Mouse (Mus musculus) hindbrain, postnatal 0 days (tissue): Measurements from ENCODE around the gene Ftl1. TPM values are rescaled to one million over a fixed set of nuclear protein-coding genes. Genes with fewer than 3 reads are reported as not detected.
"Not testable (repeated sequence)": the region's sequence is repeated elsewhere in the genome, so short reads cannot be mapped to it uniquely, and the experiment has no call there.

ENCODE experiments used
- ATAC-seq: fragments of 200-750 bp; cut with Nextera tagmentation; 2 replicates; pipeline ENCODE4 v1.8.0; 2017; ENCODE audit warnings: mild to moderate bottlenecking, moderate TSS enrichment, moderate library complexity
- DNase-seq: peaks from one replicate; pipeline ENCODE4 v3.0.0-alpha.2; 2015; ENCODE audit warnings: low spot score
- H3K27ac ChIP-seq: fragments of 300-500 bp; sonication (generic); 2 replicates; pipeline ENCODE4 v1.5.1; 2014; ENCODE audit warnings: mild to moderate bottlenecking
- H3K27me3 ChIP-seq: fragments of 300-500 bp; sonication (generic); 2 replicates; pipeline ENCODE4 v1.6.1; 2014; ENCODE audit warnings: low read length, mixed read lengths; ENCODE audit not compliant: insufficient read depth
- H3K36me3 ChIP-seq: fragments of 300-500 bp; sonication (generic); 2 replicates; pipeline ENCODE4 v1.6.1; 2014; ENCODE audit warnings: low read length, mixed read lengths; ENCODE audit not compliant: insufficient read depth
- H3K4me1 ChIP-seq: fragments of 300-500 bp; sonication (generic); 2 replicates; pipeline ENCODE4 v1.6.1; 2014; ENCODE audit warnings: antibody characterized with exemption, low read length, mixed read lengths; ENCODE audit not compliant: insufficient read depth
- H3K4me2 ChIP-seq: fragments of 300-500 bp; sonication (generic); 2 replicates; pipeline ENCODE4 v1.6.1; 2014; ENCODE audit warnings: low read depth, mild to moderate bottlenecking, low read length, moderate library complexity, mixed read lengths
- H3K4me3 ChIP-seq: fragments of 300-500 bp; sonication (generic); 2 replicates; pipeline ENCODE4 v1.5.1; 2014; ENCODE audit warnings: low read length
- H3K9ac ChIP-seq: fragments of 300-500 bp; sonication (generic); replicated peaks from 2 replicates; pipeline ENCODE4 v1.6.1; 2014; ENCODE audit warnings: mild to moderate bottlenecking, low read length, moderate library complexity, mixed read lengths
- H3K9me3 ChIP-seq: fragments of 300-500 bp; sonication (generic); 2 replicates; pipeline ENCODE4 v1.6.1; 2016; ENCODE audit warnings: low read length, mixed read lengths
- CTCF ChIP-seq: IDR thresholded peaks from 2 replicates; pipeline ENCODE4 v1.5.1; 2016; ENCODE audit warnings: antibody characterized with exemption, control low read depth, low read depth
- WGBS: fragments of 180-500 bp; shearing (Covaris S2); extraction: QIAGEN DNeasy Blood & Tissue Kit; methylation state at CpG from one replicate; pipeline ENCODE4 v1.1.7; 2014; 5-methylcytosine and 5-hydroxymethylcytosine counted together
- polyA plus RNA-seq: library from polyadenylated mRNA; unstranded; fragments of >200 nt; fragmentation: Nextera tagmentation; extraction: Ambion mirVana; gene quantifications from 2 replicates; pipeline ENCODE4 v1.2.1, GENCODE M21; 2015
- total RNA-seq: library from RNA; depleted of rRNA; stranded (reverse); fragments of >200 nt; gene quantifications from 2 replicates; pipeline ENCODE4 v1.2.3, GENCODE M21; 2014; rRNA removed

The Ftl1 gene
- total RNA-seq (2,068 and 2,255 TPM in 2 replicates), polyA plus RNA-seq (4,654 and 4,668 TPM in 2 replicates)

DNA sequence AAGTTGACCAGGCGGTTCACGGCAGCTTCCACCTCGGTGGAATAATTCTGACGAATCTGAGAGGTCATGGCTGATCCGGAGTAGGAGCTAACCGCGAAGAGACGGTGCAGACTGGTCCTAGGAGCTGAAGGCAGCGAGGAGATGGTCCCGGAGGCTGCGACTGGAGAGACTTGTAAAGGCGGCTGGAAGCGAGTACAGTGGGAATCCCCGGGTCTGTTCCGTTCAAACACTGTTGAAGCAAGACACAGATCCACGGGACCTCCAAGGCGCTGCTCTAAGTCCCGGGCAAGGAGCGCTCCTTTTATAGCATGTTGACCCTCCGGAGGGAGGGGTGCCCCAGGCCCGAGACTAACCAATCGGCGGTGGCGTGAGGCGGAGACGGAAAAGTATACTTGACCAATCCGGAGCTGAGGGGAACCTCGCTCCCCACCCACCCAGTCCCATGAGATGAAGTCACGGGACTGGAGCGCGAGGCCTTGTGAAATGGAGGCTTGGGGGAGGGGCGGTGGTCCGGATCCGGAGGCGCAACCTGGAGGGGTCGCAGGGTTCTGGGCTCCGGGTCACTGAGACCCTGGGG lies at the start of gene Ftl1:
Ftl1 (minus strand) TSS at position 321 of the 577 bp plus-strand sequence.
- H3K4me3 ChIP-seq, result peak within 1 kb of the TSS; percentile 50
- peak within 1 kb of the TSS; percentile 94 for H3K27ac ChIP-seq
- ATAC-seq, result peak; percentile 96
- peak within 1 kb of the TSS; percentile 67 for H3K9ac ChIP-seq
- DNase-seq, result peak; percentile 99
- not testable (repeated sequence) for H3K9me3 ChIP-seq, H3K27me3 ChIP-seq
- WGBS, result 1% methylated on average over 29 of the region's 37 CpGs
- H3K4me2 ChIP-seq, result peak within 1 kb of the TSS; percentile 62
- H3K4me1 ChIP-seq, result peaks cover 18% of the 10 kb centered on the region
- peaks cover 23% of the 10 kb centered on the region for H3K36me3 ChIP-seq

DNA sequence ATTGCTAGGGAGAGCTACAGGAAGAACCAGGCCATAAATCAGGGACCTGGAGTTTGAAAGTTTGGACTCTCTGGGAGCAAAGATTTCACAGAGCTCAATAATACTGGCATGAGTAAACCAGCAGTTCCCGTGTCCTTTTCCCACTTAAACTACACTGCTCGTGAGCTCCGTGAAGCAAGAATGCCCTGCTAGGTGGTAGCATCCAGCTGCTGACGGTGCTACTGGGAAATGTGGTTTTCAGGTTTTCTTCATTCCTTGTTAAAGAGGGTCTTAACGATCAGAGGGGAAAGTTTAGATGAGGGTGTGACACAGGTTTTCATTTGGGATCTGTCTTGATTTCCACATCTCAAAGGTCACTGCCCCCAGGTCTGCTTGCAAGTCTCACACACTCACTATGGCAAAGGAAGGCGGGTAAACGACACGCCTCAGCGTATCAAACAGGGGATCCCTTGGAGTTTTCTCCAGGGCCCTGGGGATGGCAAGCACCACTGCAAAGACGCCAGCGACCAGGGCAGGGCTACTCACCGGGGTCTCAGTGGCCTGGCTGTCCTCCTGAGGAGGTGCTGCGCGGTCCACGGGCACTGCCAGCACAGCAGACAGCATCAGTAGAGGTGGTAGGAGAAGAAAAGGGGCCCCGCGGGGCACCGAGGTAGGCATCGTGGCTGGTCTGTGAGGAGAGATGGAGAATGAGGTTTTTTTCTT lies 49.6 kb upstream of the Ftl1 start:
- 34% methylated on average over 19 of the region's 19 CpGs for WGBS
- H3K4me3 ChIP-seq, result peak overlapping the region; percentile 81

DNA sequence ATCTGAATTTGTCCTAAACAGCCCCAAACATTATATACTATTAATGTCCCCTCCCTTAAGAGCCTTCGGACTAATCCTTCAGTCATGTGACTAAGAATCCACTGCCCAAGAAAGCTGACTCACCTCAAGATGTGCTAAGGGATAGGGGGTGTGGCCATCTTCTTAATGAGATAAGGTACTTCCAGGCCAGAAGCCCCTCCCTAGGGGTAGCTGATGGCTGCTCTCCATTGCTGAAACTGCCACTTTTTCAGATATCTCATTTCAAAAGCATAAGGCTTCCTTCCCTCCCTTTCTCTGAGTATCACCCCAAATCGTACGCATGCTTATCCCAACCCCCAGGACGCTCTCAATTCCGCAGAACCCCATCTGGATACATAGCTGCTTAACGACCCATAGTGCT lies 48.9 kb upstream of the Ftl1 start:
- H3K36me3 ChIP-seq, result peaks cover 3% of the 10 kb centered on the region; the same call in 1 of the 2 replicates
- H3K9ac ChIP-seq, result peak overlapping the region; percentile 87
- H3K4me1 ChIP-seq, result peaks cover 12% of the 10 kb centered on the region; the same call in 1 of the 2 replicates
- 81% methylated on average over 6 of the region's 6 CpGs for WGBS
- ATAC-seq, result no peak
- no peak for DNase-seq
- H3K9me3 ChIP-seq, result no peaks in the 10 kb centered on the region
- TF ChIP-seq CTCF, result no peak
- H3K4me3 ChIP-seq, result no peak overlapping the region
- no peaks in the 10 kb centered on the region for H3K27me3 ChIP-seq
- no peak overlapping the region for H3K27ac ChIP-seq
- H3K4me2 ChIP-seq, result peak overlapping the region; percentile 76

More for the DNA sequence above, 49.6 kb upstream of the Ftl1 start:
- ATAC-seq (peak; percentile 4; the same call in 1 of the 2 replicates), DNase-seq (no peak)
- Histone ChIP-seq H3K36me3 (peaks cover 3% of the 10 kb centered on the region; the same call in 1 of the 2 replicates), H3K9ac (peak overlapping the region; percentile 87), H3K27me3 (no peaks in the 10 kb centered on the region), H3K27ac (peak overlapping the region; percentile 85; the same call in 1 of the 2 replicates), H3K9me3 (no peaks in the 10 kb centered on the region), H3K4me2 (peak overlapping the region; percentile 76), H3K4me1 (peaks cover 12% of the 10 kb centered on the region; the same call in 1 of the 2 replicates)
- no peak for TF ChIP-seq CTCF

DNA sequence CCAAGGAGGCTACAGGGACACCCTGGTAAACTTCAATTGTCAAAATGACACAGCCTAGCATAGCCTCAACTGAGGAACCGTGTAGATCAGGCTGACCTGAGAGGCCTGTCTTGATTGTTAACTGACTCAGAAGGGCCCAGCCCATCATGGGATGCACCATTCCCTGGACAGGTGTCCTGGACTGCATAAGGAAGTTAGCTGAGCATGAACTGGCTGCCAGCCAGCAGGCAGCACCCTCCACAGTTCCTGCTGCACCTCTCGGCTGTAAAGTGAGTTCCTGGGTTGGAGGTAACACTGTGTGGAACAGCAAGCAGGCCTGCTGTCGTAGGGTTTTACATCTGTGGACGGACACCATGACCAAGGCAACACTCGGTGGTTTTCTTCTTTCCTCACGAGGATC lies 47.9 kb upstream of the Ftl1 start:
- Histone ChIP-seq H3K9ac (no peak overlapping the region), H3K36me3 (peaks cover 3% of the 10 kb centered on the region; the same call in 1 of the 2 replicates), H3K27ac (no peak overlapping the region), H3K4me2 (no peak overlapping the region), H3K9me3 (no peaks in the 10 kb centered on the region), H3K4me1 (peaks cover 12% of the 10 kb centered on the region; the same call in 1 of the 2 replicates), H3K4me3 (no peak overlapping the region), H3K27me3 (no peaks in the 10 kb centered on the region)
- ATAC-seq (no peak), DNase-seq (no peak)
- no peak for TF ChIP-seq CTCF
- WGBS, result 86% methylated on average over 6 of the region's 6 CpGs

DNA sequence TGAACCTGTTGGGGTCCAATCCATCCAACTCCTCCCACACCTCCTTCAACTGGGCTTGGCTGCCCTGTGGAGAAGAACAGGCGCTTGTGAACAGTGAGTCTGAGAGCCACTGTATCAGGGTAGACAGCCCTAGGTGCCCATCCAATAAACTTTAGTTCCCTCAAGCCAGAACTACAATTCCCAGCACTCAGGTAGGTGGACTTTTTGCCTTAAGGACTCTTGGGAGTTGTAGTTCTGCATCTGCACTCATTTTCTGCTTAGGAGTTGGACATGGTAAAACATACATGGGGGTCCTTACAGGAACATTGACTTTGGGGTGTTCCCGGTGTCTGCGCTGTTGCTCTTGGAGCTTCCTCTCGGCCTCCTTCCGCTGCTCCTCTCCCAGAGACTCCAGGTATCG lies 38.7 kb upstream of the Ftl1 start:
- H3K27ac ChIP-seq, result no peak overlapping the region
- H3K4me2 ChIP-seq, result no peak overlapping the region
- no peaks in the 10 kb centered on the region for H3K4me1 ChIP-seq
- H3K27me3 ChIP-seq, result no peaks in the 10 kb centered on the region
- 94% methylated on average over 6 of the region's 6 CpGs for WGBS
- no peak overlapping the region for H3K4me3 ChIP-seq
- no peak for DNase-seq
- peaks cover 54% of the 10 kb centered on the region for H3K36me3 ChIP-seq
- TF ChIP-seq CTCF, result no peak
- ATAC-seq, result no peak
- H3K9ac ChIP-seq, result no peak overlapping the region
- no peaks in the 10 kb centered on the region for H3K9me3 ChIP-seq

DNA sequence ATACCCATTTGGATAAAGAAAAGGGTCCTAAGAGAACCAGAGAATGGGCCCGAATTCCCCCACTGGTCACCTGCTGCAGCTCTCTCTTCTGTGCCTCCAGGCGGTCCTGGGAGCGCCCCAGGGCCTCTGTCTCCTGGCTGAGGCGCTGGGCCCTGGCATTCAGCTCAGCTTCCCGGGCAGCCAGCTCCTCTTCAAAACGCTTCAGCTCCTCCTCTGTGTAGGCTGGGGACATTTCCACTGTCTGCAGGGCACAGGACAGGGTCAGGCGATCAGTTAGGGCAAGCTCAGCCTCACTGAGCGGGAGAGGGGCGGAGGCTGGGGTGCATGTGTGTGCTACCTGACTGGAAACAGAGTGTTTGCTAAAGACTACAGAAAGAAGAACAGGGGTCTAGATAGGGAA lies 34.9 kb upstream of the Ftl1 start:
- Histone ChIP-seq H3K36me3 (peaks cover 52% of the 10 kb centered on the region), H3K9me3 (no peaks in the 10 kb centered on the region), H3K9ac (no peak overlapping the region), H3K4me1 (no peaks in the 10 kb centered on the region), H3K27me3 (no peaks in the 10 kb centered on the region), H3K4me3 (no peak overlapping the region), H3K4me2 (no peak overlapping the region), H3K27ac (no peak overlapping the region)
- no peak for TF ChIP-seq CTCF
- WGBS, result 82% methylated on average over 9 of the region's 9 CpGs
- DNase-seq, result no peak
- ATAC-seq, result no peak

DNA sequence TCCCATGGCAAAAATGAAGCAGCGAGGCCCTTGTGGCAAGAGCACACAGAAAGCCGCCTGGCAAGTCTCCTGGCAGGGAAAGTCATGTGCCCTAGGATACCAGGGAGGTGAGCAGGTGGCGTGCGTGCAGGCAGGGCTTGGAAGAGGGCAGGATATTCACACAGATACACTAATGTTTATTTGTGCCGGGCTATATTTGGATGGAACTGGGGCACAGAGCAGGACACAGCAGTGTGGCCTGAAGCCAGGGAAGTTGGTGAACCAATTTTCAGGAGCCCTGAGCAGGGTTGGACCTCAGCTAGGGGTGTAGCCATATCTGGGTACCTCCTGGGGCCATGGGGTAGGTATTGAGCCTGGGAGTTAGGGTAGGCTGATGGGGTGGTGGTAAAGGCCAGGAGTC lies 33.3 kb upstream of the Ftl1 start:
- no peaks in the 10 kb centered on the region for H3K9me3 ChIP-seq
- DNase-seq (no peak), ATAC-seq (no peak)
- no peak for TF ChIP-seq CTCF
- no peaks in the 10 kb centered on the region for H3K27me3 ChIP-seq
- H3K27ac ChIP-seq, result no peak overlapping the region
- H3K4me1 ChIP-seq, result no peaks in the 10 kb centered on the region
- no peak overlapping the region for H3K9ac ChIP-seq
- WGBS, result 85% methylated on average over 5 of the region's 5 CpGs
- H3K4me3 ChIP-seq, result no peak overlapping the region
- peaks cover 46% of the 10 kb centered on the region for H3K36me3 ChIP-seq
- H3K4me2 ChIP-seq, result no peak overlapping the region
